Mouse (Mus musculus) thymus, adult 2 months (tissue): Measurements from ENCODE around the gene Rpsa. TPM values are rescaled to one million over a fixed set of nuclear protein-coding genes. Genes with fewer than 3 reads are reported as not detected.

ENCODE experiments used
- DNase-seq: peaks from one replicate; pipeline ENCODE4 v3.0.0; 2021
- H3K27ac ChIP-seq: fragments of 200-500 bp; 2 replicates; pipeline ENCODE4 v1.5.1; 2012; ENCODE audit warnings: low read length, control low read depth; ENCODE audit not compliant: control insufficient read depth, insufficient read depth
- H3K27me3 ChIP-seq: fragments of 200-500 bp; 2 replicates; pipeline ENCODE4 v1.6.1; 2012; ENCODE audit warnings: mild to moderate bottlenecking, low read length, moderate library complexity, mixed read lengths; ENCODE audit not compliant: control insufficient read depth, insufficient read depth
- H3K36me3 ChIP-seq: fragments of 200-500 bp; 2 replicates; pipeline ENCODE4 v1.6.1; 2012; ENCODE audit warnings: mild to moderate bottlenecking, low read length, moderate library complexity; ENCODE audit not compliant: control insufficient read depth, insufficient read depth
- H3K4me1 ChIP-seq: fragments of 200-500 bp; replicated peaks from 2 replicates; pipeline ENCODE4 v1.6.1; 2012; ENCODE audit warnings: low read length; ENCODE audit not compliant: control insufficient read depth, insufficient read depth
- H3K4me3 ChIP-seq: fragments of 200-500 bp; 2 replicates; pipeline ENCODE4 v1.5.1; 2012; ENCODE audit warnings: mild to moderate bottlenecking, low read length, control low read depth, moderate library complexity; ENCODE audit not compliant: control insufficient read depth, insufficient read depth
- CTCF ChIP-seq: fragments of 200-500 bp; IDR thresholded peaks from 2 replicates; pipeline ENCODE4 v1.5.1; 2012; ENCODE audit warnings: mild to moderate bottlenecking, control low read depth, low read length, moderate library complexity, borderline replicate concordance; ENCODE audit not compliant: control insufficient read depth, poor library complexity, insufficient read depth; ENCODE audit errors: extremely low read depth
- POLR2A ChIP-seq: fragments of 200-500 bp; IDR thresholded peaks from 2 replicates; pipeline ENCODE4 v1.6.1; 2012; ENCODE audit warnings: mild to moderate bottlenecking, low read length, control low read depth, moderate library complexity; ENCODE audit not compliant: control insufficient read depth, poor library complexity, insufficient read depth; ENCODE audit errors: extremely low read depth
- WGBS: fragments of 180-500 bp; shearing (Covaris S2); methylation state at CpG from one replicate; pipeline ENCODE4 v1.1.7; 2018; 5-methylcytosine and 5-hydroxymethylcytosine counted together
- polyA plus RNA-seq: library from polyadenylated mRNA; depleted of rRNA; stranded (reverse); fragments of >200 nt; gene quantifications from 2 replicates; pipeline ENCODE4 v1.2.3, GENCODE M21; 2012

Gene Rpsa
- polyA plus RNA-seq, 1 experiment = 5,416 TPM

DNA sequence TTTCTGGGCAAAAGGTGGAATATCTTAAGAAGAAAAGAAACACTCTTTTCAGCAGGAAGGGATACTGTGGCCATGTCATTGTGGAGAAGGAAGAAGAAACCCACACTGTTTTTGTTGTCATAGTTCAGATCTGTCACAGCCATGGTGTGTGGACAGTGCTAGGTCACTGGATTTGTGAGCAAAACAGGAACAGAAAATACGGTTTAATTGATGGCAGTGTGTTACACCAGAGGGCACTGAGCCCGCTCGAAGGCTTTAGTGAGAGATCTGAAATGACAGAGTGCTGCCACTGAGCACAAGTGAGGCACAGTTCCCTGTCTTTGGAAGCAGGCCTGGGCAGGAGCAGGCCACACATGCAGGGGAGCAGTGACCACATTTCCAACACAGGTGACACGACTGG lies 9.3 kb upstream of the Rpsa start:
- no peak overlapping the region for H3K4me3 ChIP-seq
- TF ChIP-seq CTCF = no peak
- peaks cover 22% of the 10 kb centered on the region for H3K36me3 ChIP-seq
- H3K4me1 ChIP-seq = peaks cover 7% of the 10 kb centered on the region
- no peaks in the 10 kb centered on the region for H3K27me3 ChIP-seq
- DNase-seq = no peak
- 92% methylated on average over 4 of the region's 4 CpGs for WGBS
- no peak overlapping the region for H3K27ac ChIP-seq

GRCm38 (mm10) chr9:120120503-120120902 lies 7.0 kb upstream of the Rpsa start:
- WGBS = 95% methylated on average over 7 of the region's 7 CpGs
- Histone ChIP-seq H3K4me1 (peaks cover 5% of the 10 kb centered on the region), H3K4me3 (no peak overlapping the region), H3K27ac (no peak overlapping the region), H3K36me3 (peaks cover 28% of the 10 kb centered on the region), H3K27me3 (no peaks in the 10 kb centered on the region)
- no peak for TF ChIP-seq CTCF
- no peak for DNase-seq

DNA sequence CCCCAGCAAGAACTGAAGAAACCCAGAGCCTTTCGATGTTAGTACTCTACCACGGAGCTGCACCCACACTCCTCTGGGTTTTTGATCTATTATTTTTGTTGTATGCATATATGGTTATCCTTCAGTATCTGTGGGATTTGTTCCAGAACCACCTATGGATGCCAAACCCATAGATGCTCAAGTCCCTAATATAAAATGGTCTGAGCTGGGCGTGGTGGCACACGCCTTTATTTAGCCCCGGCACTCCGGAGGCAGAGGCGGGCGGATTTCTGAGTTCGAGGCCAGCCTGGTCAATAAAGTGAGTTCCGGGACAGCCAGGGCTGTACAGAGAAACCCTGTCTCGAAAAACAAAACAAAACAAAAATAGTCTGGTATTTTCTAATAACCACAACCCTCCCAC lies 621 bp upstream of the Rpsa start:
- no peak for DNase-seq
- no peaks in the 10 kb centered on the region for H3K27me3 ChIP-seq
- H3K27ac ChIP-seq = no peak overlapping the region
- TF ChIP-seq POLR2A (no peak), CTCF (no peak)
- peaks cover 41% of the 10 kb centered on the region for H3K36me3 ChIP-seq
- WGBS = 64% methylated on average over 11 of the region's 11 CpGs
- H3K4me3 ChIP-seq = no peak overlapping the region
- peaks cover 13% of the 10 kb centered on the region for H3K4me1 ChIP-seq

DNA sequence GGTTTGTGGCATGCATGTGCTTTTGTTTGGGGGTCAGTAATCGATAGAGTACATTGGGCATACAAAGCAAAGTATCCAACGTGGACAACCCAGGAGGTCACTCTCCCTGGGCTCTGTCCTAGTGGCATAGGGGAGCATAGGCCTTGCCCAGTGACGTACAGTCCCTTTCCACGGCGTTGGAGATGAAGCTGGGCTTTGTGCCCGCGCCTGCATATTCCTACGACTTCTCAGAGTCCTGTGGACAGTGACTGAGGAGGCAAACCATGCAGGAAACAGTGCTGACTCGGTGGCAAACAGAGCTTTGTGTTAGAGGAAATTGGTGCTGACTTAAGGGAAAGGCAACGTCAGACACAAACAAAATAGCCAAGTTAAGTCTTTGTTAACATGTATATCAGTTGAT lies 1.8 kb downstream of the Rpsa start:
- 64% methylated on average over 10 of the region's 10 CpGs for WGBS
- Histone ChIP-seq H3K4me1 (peaks cover 13% of the 10 kb centered on the region), H3K27me3 (no peaks in the 10 kb centered on the region), H3K36me3 (peaks cover 40% of the 10 kb centered on the region), H3K4me3 (peak overlapping the region; percentile 0; the same call in 1 of the 2 replicates), H3K27ac (no peak overlapping the region)
- DNase-seq = no peak
- TF ChIP-seq POLR2A (no peak), CTCF (no peak)

- H3K27ac ChIP-seq = no peak overlapping the region
- WGBS = 97% methylated on average over 3 of the region's 3 CpGs
- TF ChIP-seq CTCF (no peak), POLR2A (no peak)
- H3K4me3 ChIP-seq = no peak overlapping the region
- peaks cover 40% of the 10 kb centered on the region for H3K36me3 ChIP-seq
- H3K4me1 ChIP-seq = peaks cover 13% of the 10 kb centered on the region
- no peak for DNase-seq
- no peaks in the 10 kb centered on the region for H3K27me3 ChIP-seq
Measured at GRCm38 (mm10) chr9:120131784-120132288, 4.3 kb downstream of the Rpsa start.

GRCm38 (mm10) chr9:120132980-120133754 lies 5.7 kb downstream of the Rpsa start:
- DNase-seq = no peak
- peaks cover 11% of the 10 kb centered on the region for H3K4me1 ChIP-seq
- 67% methylated on average over 8 of the region's 8 CpGs for WGBS
- no peak overlapping the region for H3K4me3 ChIP-seq
- no peak overlapping the region for H3K27ac ChIP-seq
- H3K27me3 ChIP-seq = no peaks in the 10 kb centered on the region
- H3K36me3 ChIP-seq = peaks cover 40% of the 10 kb centered on the region
- TF ChIP-seq CTCF (no peak), POLR2A (no peak)
